Mouse (Mus musculus) lung, postnatal 0 days (tissue): ENCODE measurements around the gene Adsl. TPM values are rescaled to one million over a fixed set of nuclear protein-coding genes. Genes with fewer than 3 reads are reported as not detected.
"Not testable (repeated sequence)": the region's sequence is repeated elsewhere in the genome, so short reads cannot be mapped to it uniquely, and the experiment has no call there.

Source experiments
- ATAC-seq: fragments of 200-750 bp; cut with Nextera tagmentation; 2 replicates; pipeline ENCODE4 v1.8.0; 2017; ENCODE audit warnings: moderate library complexity
- DNase-seq: peaks from one replicate; pipeline ENCODE4 v3.0.0-alpha.2; 2016; ENCODE audit warnings: low spot score
- H3K27ac ChIP-seq: fragments of 300-500 bp; sonication (generic); 2 replicates; pipeline ENCODE4 v1.5.1; 2014; ENCODE audit warnings: antibody characterized with exemption, mild to moderate bottlenecking, low read length, mixed read lengths
- H3K27me3 ChIP-seq: fragments of 300-500 bp; sonication (generic); replicated peaks from 2 replicates; pipeline ENCODE4 v1.6.1; 2014; ENCODE audit warnings: low read length, mixed read lengths; ENCODE audit not compliant: insufficient read depth
- H3K36me3 ChIP-seq: fragments of 300-500 bp; sonication (generic); 2 replicates; pipeline ENCODE4 v1.6.1; 2014; ENCODE audit warnings: low read length, mixed read lengths; ENCODE audit not compliant: insufficient read depth
- H3K4me1 ChIP-seq: fragments of 300-500 bp; sonication (generic); 2 replicates; pipeline ENCODE4 v1.6.1; 2014; ENCODE audit warnings: antibody characterized with exemption, low read depth, low read length, mixed read lengths; ENCODE audit not compliant: insufficient read depth
- H3K4me2 ChIP-seq: fragments of 300-500 bp; sonication (generic); replicated peaks from 2 replicates; pipeline ENCODE4 v1.6.1; 2014; ENCODE audit warnings: low read depth, mild to moderate bottlenecking, low read length, moderate library complexity, mixed read lengths
- H3K4me3 ChIP-seq: fragments of 300-500 bp; sonication (generic); 2 replicates; pipeline ENCODE4 v1.5.1; 2014; ENCODE audit warnings: low read depth, low read length
- H3K9ac ChIP-seq: fragments of 300-500 bp; sonication (generic); replicated peaks from 2 replicates; pipeline ENCODE4 v1.6.1; 2014; ENCODE audit warnings: low read depth, mild to moderate bottlenecking
- H3K9me3 ChIP-seq: fragments of 300-500 bp; sonication (generic); 2 replicates; pipeline ENCODE4 v1.6.1; 2016; ENCODE audit warnings: low read length, mixed read lengths
- CTCF ChIP-seq: IDR thresholded peaks from 2 replicates; pipeline ENCODE4 v1.5.1; 2016; ENCODE audit warnings: antibody characterized with exemption, mild to moderate bottlenecking
- EP300 ChIP-seq: IDR thresholded peaks from 2 replicates; pipeline ENCODE4 v1.6.1; 2016; ENCODE audit warnings: antibody characterized with exemption, mild to moderate bottlenecking, control low read depth
- WGBS: fragments of 180-500 bp; shearing (Covaris S2); extraction: QIAGEN DNeasy Blood & Tissue Kit; methylation state at CpG from one replicate; pipeline ENCODE4 v1.1.7; 2014; 5-methylcytosine and 5-hydroxymethylcytosine counted together
- polyA plus RNA-seq: library from polyadenylated mRNA; unstranded; fragments of >200 nt; fragmentation: Nextera tagmentation; extraction: Ambion mirVana; gene quantifications from 2 replicates; pipeline ENCODE4 v1.2.1, GENCODE M21; 2015

Adsl gene
- polyA plus RNA-seq, 1 experiment from 2014 or later = 51.9 TPM

- WGBS = 80% methylated on average over 20 of the region's 20 CpGs
- Histone ChIP-seq H3K9ac (no peak overlapping the region), H3K36me3 (peaks cover 26% of the 10 kb centered on the region), H3K4me3 (no peak overlapping the region), H3K4me1 (no peaks in the 10 kb centered on the region), H3K27ac (no peak overlapping the region), H3K27me3 (no peaks in the 10 kb centered on the region), H3K9me3 (no peaks in the 10 kb centered on the region), H3K4me2 (no peak overlapping the region)
- DNase-seq (no peak), ATAC-seq (no peak)
- TF ChIP-seq EP300 (no peak), CTCF (no peak)
Measured at GRCm38 (mm10) chr15:80928811-80929355, 19.4 kb upstream of the Adsl start.

GRCm38 (mm10) chr15:80930048-80930571 is 18.2 kb upstream of the Adsl start:
- H3K4me2 ChIP-seq = no peak overlapping the region
- no peaks in the 10 kb centered on the region for H3K9me3 ChIP-seq
- no peak overlapping the region for H3K4me3 ChIP-seq
- no peak overlapping the region for H3K9ac ChIP-seq
- peaks cover 22% of the 10 kb centered on the region for H3K36me3 ChIP-seq
- DNase-seq (peak; percentile 58), ATAC-seq (peak; percentile 49)
- TF ChIP-seq CTCF (no peak), EP300 (no peak)
- no peak overlapping the region for H3K27ac ChIP-seq
- WGBS = 44% methylated on average over 14 of the region's 16 CpGs
- H3K27me3 ChIP-seq = no peaks in the 10 kb centered on the region
- no peaks in the 10 kb centered on the region for H3K4me1 ChIP-seq

- not testable (repeated sequence) for H3K4me3 ChIP-seq, H3K27me3 ChIP-seq
- 89% methylated on average over 23 of the region's 23 CpGs for WGBS
Measured at GRCm38 (mm10) chr15:80930676-80931320, 17.5 kb upstream of the Adsl start.

GRCm38 (mm10) chr15:80931345-80931960 is 16.8 kb upstream of the Adsl start:
- no peak overlapping the region for H3K4me2 ChIP-seq
- H3K9ac ChIP-seq = no peak overlapping the region
- H3K4me1 ChIP-seq = no peaks in the 10 kb centered on the region
- WGBS = 94% methylated on average over 9 of the region's 9 CpGs
- H3K27me3 ChIP-seq = no peaks in the 10 kb centered on the region
- DNase-seq (no peak), ATAC-seq (no peak)
- no peaks in the 10 kb centered on the region for H3K9me3 ChIP-seq
- no peak overlapping the region for H3K4me3 ChIP-seq
- TF ChIP-seq CTCF (no peak), EP300 (no peak)
- H3K27ac ChIP-seq = no peak overlapping the region
- H3K36me3 ChIP-seq = peaks cover 18% of the 10 kb centered on the region

More at GRCm38 (mm10) chr15:80930676-80931320, 17.5 kb upstream of the Adsl start:
- not testable (repeated sequence) for ATAC-seq, DNase-seq, H3K4me1 ChIP-seq, H3K9me3 ChIP-seq, H3K4me2 ChIP-seq, H3K27ac ChIP-seq, H3K9ac ChIP-seq
- peaks cover 19% of the 10 kb centered on the region for H3K36me3 ChIP-seq

- no peak overlapping the region for H3K4me2 ChIP-seq
- no peaks in the 10 kb centered on the region for H3K9me3 ChIP-seq
- no peaks in the 10 kb centered on the region for H3K27me3 ChIP-seq
- H3K4me3 ChIP-seq = no peak overlapping the region
- 0 out of 2 replicates have a peak overlapping the region, but pooled peaks have one; percentile 65 for H3K27ac ChIP-seq
- ATAC-seq = no peak
- TF ChIP-seq EP300 (no peak), CTCF (no peak)
- no peaks in the 10 kb centered on the region for H3K4me1 ChIP-seq
- H3K36me3 ChIP-seq = no peaks in the 10 kb centered on the region
- DNase-seq = no peak
- no peak overlapping the region for H3K9ac ChIP-seq
- WGBS = 78% methylated on average over 5 of the region's 5 CpGs
Measured at GRCm38 (mm10) chr15:80934841-80935240, 13.4 kb upstream of the Adsl start.

- DNase-seq (peak; percentile 91), ATAC-seq (peak; percentile 97)
- H3K4me2 ChIP-seq = no peak overlapping the region
- no peaks in the 10 kb centered on the region for H3K36me3 ChIP-seq
- TF ChIP-seq EP300 (peak; percentile 63), CTCF (no peak)
- no peak overlapping the region for H3K4me3 ChIP-seq
- 73% methylated on average over 3 of the region's 3 CpGs for WGBS
- no peaks in the 10 kb centered on the region for H3K27me3 ChIP-seq
- no peaks in the 10 kb centered on the region for H3K9me3 ChIP-seq
- H3K4me1 ChIP-seq = no peaks in the 10 kb centered on the region
- H3K9ac ChIP-seq = no peak overlapping the region
- peak overlapping the region; percentile 65; the same call in 1 of the 2 replicates for H3K27ac ChIP-seq
Measured at GRCm38 (mm10) chr15:80936686-80937085, 11.6 kb upstream of the Adsl start.
